Mouse (Mus musculus) B cell, adult 67 days (primary cell): ENCODE data around the gene Zfp980. TPM values are rescaled to one million over a fixed set of nuclear protein-coding genes. Genes with fewer than 3 reads are reported as not detected.

Experiments used
- total RNA-seq, 2 experiments: library from RNA; stranded (reverse); gene quantifications; 4 replicates each; pipeline ENCODE4 v1.2.4; 2023

The Zfp980 gene
- under 1 TPM; 0.29 to 0.39 TPM for total RNA-seq

DNA sequence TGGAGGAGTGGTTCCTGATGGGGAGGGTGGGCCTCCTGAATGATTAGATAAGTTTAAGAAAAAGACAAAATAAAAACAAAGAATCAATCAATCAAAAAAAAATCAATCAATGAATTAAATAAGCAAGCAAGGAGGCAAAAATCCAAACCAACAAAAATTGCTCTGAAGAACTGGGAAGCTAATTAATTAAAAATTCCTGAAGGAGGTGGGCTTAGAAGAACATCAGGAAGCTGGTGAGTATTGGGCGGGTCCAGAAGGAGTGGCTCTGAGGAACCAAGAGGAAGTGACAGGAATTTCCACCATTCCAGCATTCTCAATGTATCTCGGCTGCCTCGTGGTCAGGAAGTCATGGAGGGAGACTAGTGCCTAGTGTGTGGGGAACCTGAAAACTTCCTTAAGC, at the start of gene Zfp980:
Gene Zfp980, plus strand, starts transcription at position 301 of the 400 bp plus-strand sequence.

Other genes with a start within 250 kb of the Zfp980 start
- 1 to 10 TPM; 5.1 to 6.3 TPM for gene Zfp990, start 159.9 kb upstream of the Zfp980 start, total RNA-seq
- 10 to 100 TPM in 1 of 2 experiments, 1 to 10 TPM in 1; 8.4 to 12.6 TPM for gene Gm13212, start 85.5 kb upstream of the Zfp980 start, total RNA-seq
- gene Zfp986, start 198.1 kb downstream of the Zfp980 start, total RNA-seq, result not detected